Mouse (Mus musculus) naive thymus-derived CD4-positive, alpha-beta T cell, adult 5 months (primary cell): Measurements from ENCODE around the gene Aifm3. TPM values are rescaled to one million over a fixed set of nuclear protein-coding genes. Genes with fewer than 3 reads are reported as not detected.

Source experiments
- polyA plus RNA-seq: library from polyadenylated mRNA; unstranded; fragments of 100-300 nt; shearing (Covaris generic); gene quantifications from one replicate; pipeline ENCODE4 v1.2.1, GENCODE M21; 2017

Gene Aifm3
- not detected for polyA plus RNA-seq

GRCm38 (mm10) chr16:17489469-17490111 lies at the start of gene Aifm3:
Gene Aifm3, plus strand, starts transcription at chr16:17489611.

DNA sequence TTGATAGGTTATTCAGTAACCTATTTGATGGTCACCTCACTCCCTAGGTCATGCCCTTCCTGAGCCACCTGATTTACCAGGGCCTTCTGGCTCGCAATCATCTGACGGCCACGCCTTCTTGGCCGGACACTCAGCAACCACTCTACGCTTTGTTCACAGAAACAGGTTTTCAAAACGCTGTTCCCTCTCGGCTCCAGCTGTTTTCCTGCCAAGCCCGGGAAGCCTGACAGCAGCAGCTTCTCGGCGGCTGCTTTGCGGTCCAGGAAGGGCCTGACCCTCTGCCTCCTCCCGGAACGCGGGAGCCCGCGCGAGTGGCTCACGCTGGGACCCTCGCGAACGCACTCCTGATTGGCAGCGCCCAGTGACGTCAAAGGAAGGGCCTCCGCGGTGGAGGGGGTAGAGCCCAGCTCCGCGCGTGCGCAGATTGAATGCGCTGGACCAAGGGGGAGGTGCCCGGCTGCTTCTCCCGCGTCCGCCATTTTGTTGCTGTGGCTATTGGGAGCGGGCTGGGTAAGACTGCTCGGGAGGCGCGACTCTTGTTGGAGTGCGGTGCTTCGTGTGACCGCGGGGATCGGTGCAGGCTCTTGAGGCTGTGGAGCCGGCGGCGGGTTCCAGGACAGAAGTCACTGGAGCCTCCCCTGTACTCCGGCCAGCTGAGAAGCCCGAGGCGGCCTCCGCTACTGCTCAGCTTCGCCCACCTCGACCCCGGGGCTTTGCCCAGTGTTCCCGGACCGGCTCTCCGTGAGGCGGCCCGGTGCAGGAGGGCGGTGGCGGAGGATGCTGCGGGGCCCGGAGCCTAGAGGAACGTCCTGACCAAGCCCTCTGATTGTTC lies 37.7 kb upstream of the Aifm3 start, which contains the start of gene Crkl:
Gene Crkl (plus strand): TSS at position 447 of the 832 bp plus-strand sequence.

DNA sequence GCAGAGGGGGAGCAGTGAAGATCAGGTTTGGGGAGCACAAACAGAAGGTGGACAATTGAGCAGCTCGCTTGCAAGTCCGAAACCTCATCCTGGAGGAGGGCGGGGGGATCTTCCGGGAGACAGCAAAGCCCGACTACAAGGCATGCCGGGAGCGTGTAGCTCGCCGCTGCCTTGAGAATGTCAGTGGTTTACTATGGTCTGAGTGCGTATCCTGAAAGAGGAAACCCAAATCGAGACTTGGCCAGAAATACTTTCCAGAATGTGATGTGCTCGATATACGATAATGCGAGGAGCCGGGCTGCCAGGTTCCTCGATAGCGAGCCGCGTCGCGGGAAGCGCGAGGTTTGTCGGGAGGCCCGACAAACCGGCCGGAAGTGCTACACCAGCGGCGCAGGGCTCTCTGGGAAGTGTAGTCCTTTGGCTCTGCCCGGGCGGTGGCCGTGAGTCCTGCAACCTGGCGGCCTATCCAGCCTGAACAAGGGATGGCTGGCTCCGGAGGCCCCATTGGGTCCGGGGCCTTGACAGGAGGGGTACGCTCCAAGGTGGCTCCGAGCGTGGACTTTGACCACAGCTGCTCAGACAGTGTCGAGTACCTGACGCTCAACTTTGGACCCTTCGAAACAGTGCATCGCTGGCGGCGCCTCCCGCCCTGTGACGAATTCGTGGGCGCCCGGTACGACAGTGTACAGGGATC lies 19.3 kb downstream of the Aifm3 start, which contains the start of gene Lztr1:
Gene Lztr1 (plus strand): TSS at position 143 of the 694 bp plus-strand sequence.

DNA sequence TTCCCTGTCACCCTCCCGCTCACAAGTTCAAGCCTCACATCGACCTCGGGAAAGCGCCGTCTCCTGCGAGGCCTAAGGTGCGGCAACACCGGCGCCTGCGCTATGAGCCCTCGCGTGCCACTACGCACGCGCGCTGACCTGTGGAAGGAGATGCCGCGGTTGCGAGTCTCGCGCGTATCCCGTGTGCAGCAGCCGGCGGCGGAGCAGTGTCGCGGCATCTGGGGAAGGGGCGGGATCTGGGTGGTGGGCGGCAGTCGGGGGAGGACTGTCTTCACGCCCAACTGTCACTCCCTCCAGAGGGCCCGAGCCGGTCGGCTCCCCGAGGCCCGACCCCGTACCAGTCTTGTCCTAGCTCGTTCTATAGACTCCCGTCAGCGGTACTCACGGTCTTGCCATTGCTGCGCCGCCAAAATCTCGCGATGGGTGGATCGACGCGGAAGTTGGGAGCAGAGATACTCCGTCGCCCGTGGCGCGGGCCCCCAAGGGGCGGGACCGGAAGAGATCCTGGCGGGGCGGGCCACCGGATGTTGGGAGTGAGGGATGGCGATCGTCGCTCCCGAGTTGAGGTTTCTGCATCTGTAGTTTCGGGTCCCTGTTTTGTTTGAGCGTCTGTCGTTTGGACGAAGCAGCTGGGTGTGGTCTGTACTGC lies 41.4 kb downstream of the Aifm3 start, which contains the start of gene Thap7:
Gene Thap7 (minus strand): TSS at position 497 of the 649 bp plus-strand sequence.

Other genes with a start within 250 kb of the Aifm3 start
- 108 TPM for gene Tmem191c, start 213.5 kb upstream of the Aifm3 start, polyA plus RNA-seq
- 0.36 TPM for gene Serpind1, start 158.2 kb upstream of the Aifm3 start, polyA plus RNA-seq
- gene Snap29, start 83.6 kb upstream of the Aifm3 start, polyA plus RNA-seq, result 18.1 TPM
- 79.1 TPM for gene Pi4ka, start 83.3 kb upstream of the Aifm3 start, polyA plus RNA-seq
- gene Crkl, start 37.6 kb upstream of the Aifm3 start, polyA plus RNA-seq, result 64.9 TPM
- gene Lztr1, start 19.1 kb downstream of the Aifm3 start, polyA plus RNA-seq, result 34.0 TPM
- 61.2 TPM for gene Thap7, start 41.5 kb downstream of the Aifm3 start, polyA plus RNA-seq
- gene Lrrc74b, start 71.6 kb downstream of the Aifm3 start, polyA plus RNA-seq, result not detected
- not detected for gene P2rx6, start 72.3 kb downstream of the Aifm3 start, polyA plus RNA-seq
- 1.6 TPM for gene Slc7a4, start 93.6 kb downstream of the Aifm3 start, polyA plus RNA-seq
- 19.5 TPM for gene Smpd4, start 129.7 kb downstream of the Aifm3 start, polyA plus RNA-seq
- gene Ccdc74a, start 156.9 kb downstream of the Aifm3 start, polyA plus RNA-seq, result not detected
- gene Med15, start 243.3 kb downstream of the Aifm3 start, polyA plus RNA-seq, result 129 TPM